Mouse (Mus musculus): Measurements from ENCODE around the gene Abcc4.

The Abcc4 gene

GRCm38 (mm10) chr14:118705808-118706731 lies at the start of gene Abcc4:
Gene Abcc4 (minus strand): TSS chr14:118706219.
- no peak for DNase-seq (ENCODE audit: low read depth, low spot score)

DNA sequence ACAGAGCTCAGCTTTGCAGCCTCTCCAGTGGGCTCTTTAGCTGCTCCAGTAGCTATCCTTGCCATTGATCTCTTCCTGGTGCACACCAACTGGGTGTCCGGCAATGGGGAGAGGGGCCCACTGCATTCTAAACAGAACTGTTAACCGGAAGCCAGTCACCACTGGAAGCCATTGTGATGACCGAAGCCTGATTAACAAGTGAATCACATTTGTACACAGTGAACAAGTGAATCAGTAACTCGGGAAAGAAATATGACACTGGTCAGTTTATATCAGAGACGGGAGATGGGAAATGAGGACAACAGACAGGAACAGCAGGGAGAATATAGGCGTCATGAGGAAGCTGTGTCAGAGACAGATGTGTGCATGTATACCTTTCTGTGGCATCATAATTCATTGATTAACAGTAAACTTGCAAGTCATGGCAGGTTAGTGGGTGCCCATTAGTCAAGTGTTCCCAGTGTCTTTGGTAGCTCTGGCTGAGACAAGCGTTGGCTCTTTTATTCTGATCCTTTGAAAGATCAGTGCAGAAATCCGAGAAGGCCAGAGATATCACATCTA lies 45.3 kb upstream of the Abcc4 start:
- DNase-seq (ENCODE audit: low read depth, low spot score): no peak

DNA sequence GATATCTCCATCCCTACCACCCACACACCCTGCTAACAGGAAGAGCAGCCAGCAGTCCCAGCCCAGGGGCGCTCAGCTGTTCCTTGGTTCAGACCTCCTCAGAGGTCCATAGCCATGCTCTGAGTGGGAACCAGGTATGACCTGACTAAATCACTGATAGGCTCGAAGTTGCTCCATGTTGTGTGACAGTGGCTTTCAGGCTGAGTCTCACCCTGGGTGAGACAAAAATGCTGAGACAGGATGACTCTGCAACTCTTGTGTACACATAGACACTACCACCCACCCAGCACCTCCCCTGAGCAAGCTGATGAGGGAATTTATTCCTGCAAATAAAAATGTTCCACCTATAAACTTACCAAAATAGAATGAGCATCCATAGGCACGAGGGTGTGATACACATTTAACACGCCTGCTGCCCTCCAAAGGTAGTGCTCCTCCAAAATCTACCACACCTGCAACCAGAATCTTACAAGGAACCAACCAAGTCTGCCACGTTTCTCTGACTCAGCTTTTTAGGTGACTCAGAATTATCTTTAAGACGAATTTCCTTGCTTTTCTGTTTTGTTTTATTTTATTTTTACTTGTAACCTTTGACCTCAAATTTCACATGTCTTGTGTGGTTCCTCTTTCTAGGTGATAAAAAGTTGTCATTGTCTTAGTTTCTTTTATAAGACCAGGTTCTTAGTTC lies 44.6 kb upstream of the Abcc4 start:
- no peak for DNase-seq (ENCODE audit: low read depth, low spot score)

DNA sequence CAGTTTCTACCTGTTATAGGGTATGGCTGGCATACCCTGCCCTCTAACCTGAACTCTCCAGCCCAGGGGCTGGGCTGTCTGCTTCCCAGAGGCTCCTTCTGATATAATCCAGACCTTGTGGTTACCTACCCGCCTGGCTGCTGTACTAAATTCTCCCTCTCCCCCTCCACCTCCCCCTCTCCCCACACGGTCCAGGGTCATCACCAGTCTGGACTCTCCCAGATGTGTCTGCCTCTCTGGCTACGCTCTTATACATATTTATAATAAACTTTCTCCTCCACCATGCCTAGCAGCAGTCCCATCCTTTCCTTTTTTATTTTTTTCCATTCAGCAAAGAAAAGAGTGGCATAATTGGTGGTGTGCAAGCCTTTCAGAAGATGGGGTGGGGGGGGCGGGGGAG lies 43.7 kb upstream of the Abcc4 start:
- DNase-seq (ENCODE audit: low read depth, low spot score): no peak

DNA sequence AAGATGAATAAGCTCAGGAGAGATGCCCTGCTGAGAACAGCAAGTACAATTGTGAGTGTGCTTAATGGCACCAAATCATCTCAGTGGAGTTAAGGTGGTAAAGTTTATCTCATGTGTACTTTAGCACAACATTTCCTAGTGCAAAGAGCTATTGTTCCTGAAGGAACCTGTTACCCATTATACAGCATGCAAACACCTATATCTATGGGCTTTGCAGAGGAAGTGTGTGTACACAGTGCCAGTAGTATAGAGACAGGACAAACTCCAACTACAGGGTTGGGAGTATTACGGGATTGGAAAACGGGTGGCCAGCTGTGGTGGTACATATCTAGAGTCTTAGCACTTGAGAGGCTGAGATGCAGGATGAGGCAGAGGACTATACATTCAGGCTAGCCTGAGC lies 43.0 kb upstream of the Abcc4 start:
- DNase-seq (ENCODE audit: low read depth, low spot score): no peak

GRCm38 (mm10) chr14:118742862-118743261 lies 36.8 kb upstream of the Abcc4 start:
- DNase-seq (ENCODE audit: low read depth, low spot score): no peak

- no peak for DNase-seq (ENCODE audit: low read depth, low spot score)
Observed at GRCm38 (mm10) chr14:118741780-118742179, 35.8 kb upstream of the Abcc4 start.

GRCm38 (mm10) chr14:118737251-118737888 lies 31.4 kb upstream of the Abcc4 start:
- no peak for DNase-seq (ENCODE audit: low read depth, low spot score)

DNA sequence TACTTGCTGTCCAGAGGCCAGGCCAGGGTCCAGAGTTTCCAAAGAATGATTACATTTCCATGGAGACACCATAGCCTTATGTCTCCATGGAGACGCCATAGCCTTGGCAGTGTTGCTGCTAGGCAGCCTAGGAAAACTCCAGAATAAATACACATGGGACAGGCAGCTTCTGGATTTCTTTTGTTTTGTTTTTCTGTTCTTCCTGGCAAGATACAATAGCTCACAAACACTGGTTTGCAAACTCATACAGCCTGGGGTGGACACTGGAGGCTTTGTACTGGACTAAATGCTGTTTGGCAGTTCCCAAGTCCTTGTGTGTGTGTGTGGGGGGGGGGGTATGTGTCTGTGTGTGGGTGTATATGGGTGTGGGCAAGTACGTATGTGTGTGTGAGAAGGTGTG lies 29.1 kb upstream of the Abcc4 start:
- DNase-seq (ENCODE audit: low read depth, low spot score): no peak

DNA sequence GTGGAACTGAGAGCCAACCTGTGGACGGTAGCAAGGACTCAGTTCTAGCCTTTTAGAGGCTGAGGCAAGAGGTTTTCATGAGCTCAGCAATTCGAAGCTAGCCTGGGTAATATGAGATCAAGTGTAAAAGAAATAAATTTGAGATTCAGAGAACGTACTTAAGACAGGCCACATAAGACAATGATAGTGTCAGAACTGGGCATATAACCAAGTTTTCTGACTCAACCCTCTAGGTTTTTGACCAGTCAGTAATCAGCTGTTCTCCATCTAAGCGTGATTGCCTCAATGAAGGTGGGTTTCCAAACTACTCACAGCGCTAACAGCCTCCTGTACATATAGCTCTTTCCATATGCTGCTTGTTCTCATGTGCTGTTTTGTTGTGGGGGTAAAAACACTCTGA lies 27.1 kb upstream of the Abcc4 start:
- no peak for DNase-seq (ENCODE audit: low read depth, low spot score)

DNA sequence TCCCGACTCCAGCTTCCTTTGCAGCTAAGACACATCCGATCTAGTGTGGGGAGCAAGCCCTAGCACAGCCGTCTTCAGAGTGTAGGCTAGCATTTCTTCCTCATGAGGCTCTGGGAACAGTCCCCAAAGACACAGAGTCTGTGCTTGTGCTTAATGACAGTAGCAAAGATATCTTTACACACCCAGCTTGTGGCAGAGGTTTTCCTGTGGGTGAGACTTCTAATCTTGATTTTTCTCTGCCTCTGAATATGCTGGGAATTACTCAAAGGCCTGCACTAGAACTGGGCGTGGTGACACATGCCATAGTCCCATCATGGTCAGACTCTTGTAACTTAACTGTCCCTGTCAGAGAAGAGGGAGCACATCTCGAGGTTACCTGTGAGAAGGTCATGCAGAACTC lies 24.6 kb upstream of the Abcc4 start:
- no peak for DNase-seq (ENCODE audit: low read depth, low spot score)

- no peak for DNase-seq (ENCODE audit: low read depth, low spot score)
Observed at GRCm38 (mm10) chr14:118725467-118725866, 19.4 kb upstream of the Abcc4 start.

DNA sequence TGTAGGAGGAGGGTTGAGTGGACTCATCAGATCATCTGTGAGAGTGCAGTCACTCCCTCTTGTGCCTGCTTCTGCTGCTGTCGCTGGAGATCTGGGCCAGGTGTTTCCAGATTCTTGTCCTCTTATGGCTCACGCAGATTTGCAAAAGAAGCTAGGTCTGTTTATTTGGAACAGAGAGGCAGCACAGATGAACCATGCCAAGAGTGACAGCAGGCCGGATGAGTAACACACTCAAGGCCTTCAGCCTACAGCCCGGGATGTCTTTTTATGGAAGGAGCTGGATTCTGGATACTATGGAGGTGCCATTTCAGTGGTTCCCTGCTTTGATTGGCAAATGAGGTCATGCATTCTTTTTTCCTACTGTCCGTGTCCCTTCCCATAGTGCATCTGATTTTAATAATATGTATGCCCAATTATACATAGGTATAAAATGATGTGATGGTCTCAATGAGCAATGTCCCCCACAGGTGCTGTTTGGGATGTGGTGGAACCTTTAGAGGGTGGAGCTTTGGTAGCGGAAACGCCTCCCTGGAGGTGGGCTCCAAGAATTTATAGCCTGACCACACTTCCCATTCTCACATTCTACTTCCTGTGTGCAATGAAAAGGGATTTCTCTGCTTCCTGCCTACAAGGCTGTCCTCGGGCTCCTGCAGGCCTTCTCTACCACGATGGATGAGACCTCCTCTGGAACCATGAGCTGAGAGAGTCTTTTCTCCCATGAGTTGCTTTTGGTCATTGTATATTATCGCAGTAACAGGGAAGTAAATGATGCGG lies 18.1 kb upstream of the Abcc4 start:
- DNase-seq (ENCODE audit: low read depth, low spot score): no peak

DNA sequence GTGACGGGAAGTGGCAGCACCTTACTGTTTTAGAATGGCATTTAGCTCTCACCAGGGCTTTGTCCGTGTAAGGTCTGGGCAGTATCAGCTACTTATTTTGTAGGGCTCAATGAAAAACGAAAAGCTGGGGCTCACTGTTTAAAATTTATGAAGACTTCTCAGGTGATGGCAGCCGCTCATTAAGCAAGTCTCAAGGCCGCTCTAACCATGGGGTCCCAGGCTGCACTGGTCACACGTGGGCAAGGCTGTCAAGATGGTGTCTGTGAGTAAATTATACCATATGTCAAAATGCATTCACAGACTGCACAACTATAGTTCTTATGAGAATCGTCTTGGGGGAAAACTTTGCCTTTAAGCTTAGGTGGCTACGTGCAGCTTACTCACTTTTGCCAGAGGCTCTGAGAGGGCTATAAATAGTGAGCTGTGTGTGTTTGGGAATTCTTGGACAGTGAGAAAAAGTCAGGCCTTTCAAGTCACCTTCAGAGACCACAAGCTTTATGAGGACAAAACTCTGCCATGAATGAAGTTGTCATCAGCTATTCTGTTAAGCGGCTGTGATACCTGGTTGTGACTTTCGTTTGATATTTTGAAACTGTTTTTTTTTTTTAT lies 13.7 kb upstream of the Abcc4 start:
- no peak for DNase-seq (ENCODE audit: low read depth, low spot score)

- no peak for DNase-seq (ENCODE audit: low read depth, low spot score)
Observed at GRCm38 (mm10) chr14:118718576-118718975, 12.6 kb upstream of the Abcc4 start.

- DNase-seq (ENCODE audit: low read depth, low spot score): no peak
Observed at GRCm38 (mm10) chr14:118716372-118717312, 10.6 kb upstream of the Abcc4 start.

GRCm38 (mm10) chr14:118714720-118715119 lies 8.7 kb upstream of the Abcc4 start:
- DNase-seq (ENCODE audit: low read depth, low spot score): no peak

DNA sequence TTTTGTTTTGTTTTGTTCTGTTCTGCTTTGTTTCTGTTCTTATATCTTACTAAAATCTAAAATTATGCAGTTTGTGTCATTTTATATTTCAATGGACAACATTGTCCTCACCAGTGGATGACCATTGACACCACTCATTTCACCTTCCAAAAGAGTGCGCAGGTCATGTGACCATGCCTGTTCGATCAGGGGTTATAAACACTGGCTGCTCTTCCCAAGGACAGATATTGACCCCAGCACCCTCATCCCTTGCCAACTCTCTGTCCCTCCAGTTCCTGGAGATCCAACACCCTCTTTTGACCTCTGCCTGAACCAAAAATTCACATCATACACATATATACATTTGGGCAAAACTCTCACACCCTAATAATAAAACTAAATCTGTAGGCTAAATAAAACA lies 8.3 kb upstream of the Abcc4 start:
- no peak for DNase-seq (ENCODE audit: low read depth, low spot score)

DNA sequence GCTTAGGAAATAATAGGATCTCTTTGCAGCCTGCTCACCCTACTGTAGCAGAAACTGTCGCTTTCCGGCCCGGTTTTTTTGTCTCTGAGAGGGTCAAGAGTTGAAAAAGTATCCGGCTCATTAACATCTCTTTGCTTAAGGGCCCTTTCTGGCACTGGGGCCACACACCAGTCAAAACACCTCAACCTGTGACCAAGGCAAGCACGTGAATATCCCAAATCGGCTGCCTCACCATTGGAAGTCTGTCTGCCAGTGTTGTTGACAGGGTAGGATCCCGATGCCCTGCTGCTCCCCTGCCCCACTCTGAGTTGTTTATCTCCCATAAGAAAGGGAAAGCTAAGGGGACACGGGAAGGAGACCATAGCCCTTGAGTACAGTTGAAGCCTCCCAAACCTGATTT lies 7.8 kb upstream of the Abcc4 start:
- no peak for DNase-seq (ENCODE audit: low read depth, low spot score)

DNA sequence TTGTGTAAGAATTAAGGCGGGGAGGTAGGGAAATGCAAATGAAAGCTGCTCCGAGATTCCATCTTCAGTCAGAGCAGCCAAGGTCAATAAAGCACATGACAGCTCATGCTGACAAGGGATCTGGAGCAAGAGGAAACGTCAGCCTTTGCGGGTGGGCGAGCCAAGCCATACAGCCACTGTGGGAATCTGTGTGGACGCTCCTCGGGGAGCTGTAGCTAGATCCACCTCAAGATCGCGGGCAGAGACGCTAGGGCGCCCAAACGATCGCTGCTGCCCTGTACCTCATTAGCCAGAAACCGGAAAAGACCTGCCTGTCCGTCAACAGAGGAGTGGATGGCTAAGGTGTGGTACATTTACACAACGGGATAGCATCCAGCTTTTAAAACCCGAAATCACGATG lies 7.4 kb upstream of the Abcc4 start:
- no peak for DNase-seq (ENCODE audit: low read depth, low spot score)

All from retina, postnatal 7 days (tissue).